Mouse (Mus musculus) ES-Bruce4 (cell line): ENCODE data around the gene Mdm2.

ENCODE experiments used
- CTCF ChIP-seq: IDR thresholded peaks from one replicate; pipeline ENCODE4 v1.8.1; 2011; ENCODE audit warnings: low read depth, low read length
- POLR2A ChIP-seq: IDR thresholded peaks from one replicate; pipeline ENCODE4 v1.8.1; 2011; ENCODE audit warnings: low read length; ENCODE audit not compliant: insufficient read depth

GRCm38 (mm10) chr10:117756784-117757183 is 46.2 kb upstream of the Mdm2 start:
- TF ChIP-seq CTCF (no peak), POLR2A (no peak)
